Mouse (Mus musculus): ENCODE results near the gene Rb1. TPM values are rescaled to one million over a fixed set of nuclear protein-coding genes. Genes with fewer than 3 reads are reported as not detected.

The Rb1 gene
- polyA plus RNA-seq, 1 experiment from 2014 or later, result 18.0 TPM

DNA sequence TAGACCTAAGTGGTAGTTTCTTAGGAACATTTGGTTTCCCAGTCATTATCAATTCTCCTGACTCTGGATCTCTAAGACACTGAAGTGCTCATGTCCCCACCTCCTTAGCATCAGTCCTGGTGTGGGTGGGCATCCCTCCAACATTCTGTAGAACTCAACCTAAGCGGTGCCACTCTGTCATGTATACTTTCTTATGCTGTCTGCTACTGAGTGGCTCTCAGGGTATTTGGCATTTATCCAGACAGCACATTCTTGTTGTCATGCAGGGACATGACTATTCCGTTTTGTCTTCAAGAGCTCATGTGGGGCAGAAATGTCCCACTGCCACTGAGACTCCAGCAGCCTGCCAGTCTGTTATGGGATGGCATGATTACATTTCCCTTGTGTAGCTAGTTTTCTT, 144.5 kb downstream of the Rb1 start:
- H3K9ac ChIP-seq, result no peak overlapping the region
- H3K9me3 ChIP-seq, result peaks cover 4% of the 10 kb centered on the region; the same call in 1 of the 2 replicates
- H3K27ac ChIP-seq, result no peak overlapping the region
- ATAC-seq (ENCODE audit: insufficient number of reproducible peaks, low FRiP score, low TSS enrichment, low read depth), result no peak
- H3K27me3 ChIP-seq, result no peaks in the 10 kb centered on the region
- no peak overlapping the region for H3K4me3 ChIP-seq
- H3K36me3 ChIP-seq, result peaks cover 68% of the 10 kb centered on the region
- 60% methylated on average over 2 of the region's 2 CpGs for WGBS
- H3K4me2 ChIP-seq, result no peak overlapping the region
- H3K4me1 ChIP-seq, result no peaks in the 10 kb centered on the region

DNA sequence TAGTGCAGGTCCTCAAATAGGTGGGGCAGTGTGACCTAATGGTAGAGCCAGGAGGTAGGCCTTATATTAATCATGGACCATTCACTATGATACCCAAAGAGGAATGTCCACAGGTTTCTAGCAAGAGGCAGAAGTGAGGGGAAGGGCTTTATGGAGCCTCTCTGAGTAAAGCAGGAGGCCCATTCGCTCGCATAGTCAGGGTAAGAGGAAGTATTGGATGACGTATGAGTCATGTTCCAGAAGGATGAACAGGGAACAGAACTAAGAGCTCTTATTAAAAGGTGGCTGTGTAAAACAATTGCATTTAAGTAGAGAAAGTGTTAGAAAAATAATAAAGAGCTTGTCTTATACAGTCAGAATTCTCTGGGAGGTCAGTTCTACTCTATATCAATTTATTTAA, 145.0 kb downstream of the Rb1 start:
- H3K4me2 ChIP-seq, result no peak overlapping the region
- no peak overlapping the region for H3K4me3 ChIP-seq
- no peak overlapping the region for H3K27ac ChIP-seq
- H3K27me3 ChIP-seq, result no peaks in the 10 kb centered on the region
- ATAC-seq (ENCODE audit: insufficient number of reproducible peaks, low FRiP score, low TSS enrichment, low read depth), result no peak
- H3K4me1 ChIP-seq, result no peaks in the 10 kb centered on the region
- H3K36me3 ChIP-seq, result peaks cover 69% of the 10 kb centered on the region
- H3K9ac ChIP-seq, result no peak overlapping the region
- WGBS, result 65% methylated on average over 3 of the region's 3 CpGs
- peaks cover 4% of the 10 kb centered on the region; the same call in 1 of the 2 replicates for H3K9me3 ChIP-seq

DNA sequence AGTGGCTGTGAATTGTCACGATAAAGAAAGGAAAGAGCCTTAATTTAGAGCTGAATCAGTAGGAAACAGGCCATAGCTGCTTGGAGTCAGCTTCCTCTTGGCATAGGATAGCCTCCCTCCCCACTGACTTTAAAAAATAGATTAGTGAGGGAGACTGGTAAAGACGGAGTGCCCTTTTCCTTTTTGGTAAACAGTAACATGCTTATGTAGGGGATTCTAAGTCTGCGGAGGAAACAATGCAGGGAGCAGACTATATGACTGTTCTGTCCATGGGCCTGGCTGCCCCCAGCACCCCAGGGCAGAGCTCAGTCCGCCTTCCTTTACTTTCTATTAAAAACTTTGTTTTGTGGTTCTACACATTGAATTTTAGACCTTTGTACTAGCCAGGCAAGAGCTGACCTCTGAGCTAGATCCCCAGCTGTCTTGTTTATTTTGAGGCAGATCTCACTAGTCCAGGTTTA, 146.4 kb downstream of the Rb1 start:
- Histone ChIP-seq H3K9me3 (no peaks in the 10 kb centered on the region), H3K27ac (no peak overlapping the region), H3K36me3 (peaks cover 66% of the 10 kb centered on the region), H3K4me3 (no peak overlapping the region), H3K4me2 (no peak overlapping the region), H3K27me3 (no peaks in the 10 kb centered on the region), H3K9ac (no peak overlapping the region), H3K4me1 (peaks cover 5% of the 10 kb centered on the region; the same call in 1 of the 2 replicates)
- WGBS, result 81% methylated on average over 4 of the region's 4 CpGs
- no peak for ATAC-seq (ENCODE audit: insufficient number of reproducible peaks, low FRiP score, low TSS enrichment, low read depth)

DNA sequence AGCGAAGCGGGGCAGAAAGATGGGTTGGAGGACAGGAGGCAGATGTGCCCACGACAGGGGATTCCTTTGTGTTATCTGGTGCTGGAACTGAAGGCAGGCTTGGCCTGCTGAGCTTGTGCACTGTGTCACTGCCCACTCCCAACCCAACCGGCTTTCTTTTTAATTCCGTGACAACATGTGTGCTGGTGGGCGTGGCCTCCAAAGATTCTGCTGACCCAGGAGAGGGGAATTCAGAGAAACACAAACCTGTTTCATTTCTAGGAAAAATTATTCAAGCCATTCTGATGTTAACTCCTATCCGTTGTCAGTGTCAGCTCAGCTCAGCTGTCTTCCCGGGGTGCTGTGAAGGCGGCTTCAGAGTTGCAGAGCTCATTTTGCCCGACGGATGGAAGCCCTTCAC, 147.7 kb downstream of the Rb1 start:
- ATAC-seq (ENCODE audit: insufficient number of reproducible peaks, low FRiP score, low TSS enrichment, low read depth), result no peak
- 84% methylated on average over 11 of the region's 11 CpGs for WGBS
- H3K27ac ChIP-seq, result no peak overlapping the region

DNA sequence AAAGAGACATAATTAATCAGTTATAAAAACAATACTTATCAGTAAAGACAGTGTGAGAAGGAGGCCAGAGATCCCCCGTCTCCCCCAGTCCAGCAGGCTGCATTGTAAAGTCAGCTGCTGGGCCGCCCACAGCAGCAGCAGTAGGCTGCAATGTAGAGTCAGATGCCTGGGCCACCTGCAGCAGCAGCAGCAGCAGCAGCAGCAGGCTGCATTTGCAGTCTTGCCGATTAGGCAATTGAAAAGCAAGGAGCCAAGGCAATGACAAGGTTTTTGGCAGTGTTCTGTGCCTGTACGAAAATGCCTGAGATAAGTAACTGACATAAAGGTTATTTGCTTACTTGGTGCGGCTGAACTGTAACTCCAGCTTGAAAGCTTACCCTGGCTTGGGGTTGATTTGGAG, 149.4 kb downstream of the Rb1 start:
- no peaks in the 10 kb centered on the region for H3K9me3 ChIP-seq
- peaks cover 9% of the 10 kb centered on the region; the same call in 1 of the 2 replicates for H3K4me1 ChIP-seq
- H3K27ac ChIP-seq, result no peak overlapping the region
- H3K36me3 ChIP-seq, result peaks cover 74% of the 10 kb centered on the region
- no peak overlapping the region for H3K4me3 ChIP-seq
- H3K4me2 ChIP-seq, result no peak overlapping the region
- 86% methylated on average over 5 of the region's 5 CpGs for WGBS
- no peak for ATAC-seq (ENCODE audit: insufficient number of reproducible peaks, low FRiP score, low TSS enrichment, low read depth)
- H3K9ac ChIP-seq, result no peak overlapping the region
- H3K27me3 ChIP-seq, result no peaks in the 10 kb centered on the region

More for the DNA sequence above, 147.7 kb downstream of the Rb1 start:
- peaks cover 9% of the 10 kb centered on the region; the same call in 1 of the 2 replicates for H3K4me1 ChIP-seq
- no peak overlapping the region for H3K4me3 ChIP-seq
- H3K4me2 ChIP-seq, result no peak overlapping the region
- no peak overlapping the region for H3K9ac ChIP-seq
- H3K36me3 ChIP-seq, result peaks cover 73% of the 10 kb centered on the region
- H3K27me3 ChIP-seq, result no peaks in the 10 kb centered on the region
- H3K9me3 ChIP-seq, result no peaks in the 10 kb centered on the region

DNA sequence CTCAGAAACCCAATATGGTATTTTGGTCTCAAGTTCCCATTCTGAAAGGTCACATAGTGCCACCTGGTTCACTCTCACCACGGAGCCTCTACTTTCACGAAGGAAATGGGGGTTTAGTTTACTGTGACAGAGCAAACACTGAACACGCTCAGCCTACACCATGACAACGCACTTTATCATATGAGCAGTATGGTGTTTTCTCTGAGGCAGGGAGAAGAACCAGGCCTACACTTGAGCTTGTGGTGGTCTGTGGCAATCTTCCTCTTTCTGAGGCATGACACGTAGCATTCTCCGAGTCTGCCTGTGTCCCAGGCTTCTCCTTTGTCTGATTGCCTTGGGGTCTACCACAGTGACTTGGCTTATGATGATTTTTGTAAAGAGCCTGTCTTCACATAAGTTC, 149.8 kb downstream of the Rb1 start:
- no peak for ATAC-seq (ENCODE audit: insufficient number of reproducible peaks, low FRiP score, low TSS enrichment, low read depth)
- H3K36me3 ChIP-seq, result peaks cover 76% of the 10 kb centered on the region
- no peak overlapping the region for H3K4me3 ChIP-seq
- H3K27me3 ChIP-seq, result no peaks in the 10 kb centered on the region
- H3K9me3 ChIP-seq, result no peaks in the 10 kb centered on the region
- WGBS, result 87% methylated on average over 6 of the region's 6 CpGs
- no peak overlapping the region for H3K27ac ChIP-seq
- H3K4me1 ChIP-seq, result peaks cover 9% of the 10 kb centered on the region; the same call in 1 of the 2 replicates
- H3K4me2 ChIP-seq, result no peak overlapping the region
- no peak overlapping the region for H3K9ac ChIP-seq

DNA sequence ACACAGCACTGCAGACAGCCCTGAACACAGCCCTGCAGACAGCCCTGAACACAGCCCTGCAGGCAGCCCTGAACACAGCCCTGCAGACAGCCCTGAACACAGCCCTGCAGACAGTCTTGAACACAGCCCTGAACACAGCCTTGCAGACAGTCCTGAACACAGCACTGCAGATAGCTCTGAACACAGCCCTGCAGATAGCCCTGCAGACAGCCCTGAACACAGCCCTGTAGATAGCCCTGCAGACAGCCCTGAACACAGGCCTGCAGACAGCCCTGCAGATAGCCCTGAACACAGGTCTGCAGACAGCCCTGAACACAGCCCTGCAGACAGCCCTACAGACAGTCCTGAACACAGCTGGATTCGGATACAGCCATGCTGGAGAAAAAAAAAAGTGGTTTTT, 150.6 kb downstream of the Rb1 start:
- no peak for ATAC-seq (ENCODE audit: insufficient number of reproducible peaks, low FRiP score, low TSS enrichment, low read depth)
- Histone ChIP-seq H3K4me1 (peaks cover 9% of the 10 kb centered on the region; the same call in 1 of the 2 replicates), H3K9ac (no peak overlapping the region), H3K9me3 (no peaks in the 10 kb centered on the region), H3K27me3 (no peaks in the 10 kb centered on the region), H3K4me2 (no peak overlapping the region), H3K36me3 (peaks cover 84% of the 10 kb centered on the region), H3K27ac (no peak overlapping the region), H3K4me3 (no peak overlapping the region)
- WGBS, result 80% methylated on average over 1 of the region's 1 CpGs

DNA sequence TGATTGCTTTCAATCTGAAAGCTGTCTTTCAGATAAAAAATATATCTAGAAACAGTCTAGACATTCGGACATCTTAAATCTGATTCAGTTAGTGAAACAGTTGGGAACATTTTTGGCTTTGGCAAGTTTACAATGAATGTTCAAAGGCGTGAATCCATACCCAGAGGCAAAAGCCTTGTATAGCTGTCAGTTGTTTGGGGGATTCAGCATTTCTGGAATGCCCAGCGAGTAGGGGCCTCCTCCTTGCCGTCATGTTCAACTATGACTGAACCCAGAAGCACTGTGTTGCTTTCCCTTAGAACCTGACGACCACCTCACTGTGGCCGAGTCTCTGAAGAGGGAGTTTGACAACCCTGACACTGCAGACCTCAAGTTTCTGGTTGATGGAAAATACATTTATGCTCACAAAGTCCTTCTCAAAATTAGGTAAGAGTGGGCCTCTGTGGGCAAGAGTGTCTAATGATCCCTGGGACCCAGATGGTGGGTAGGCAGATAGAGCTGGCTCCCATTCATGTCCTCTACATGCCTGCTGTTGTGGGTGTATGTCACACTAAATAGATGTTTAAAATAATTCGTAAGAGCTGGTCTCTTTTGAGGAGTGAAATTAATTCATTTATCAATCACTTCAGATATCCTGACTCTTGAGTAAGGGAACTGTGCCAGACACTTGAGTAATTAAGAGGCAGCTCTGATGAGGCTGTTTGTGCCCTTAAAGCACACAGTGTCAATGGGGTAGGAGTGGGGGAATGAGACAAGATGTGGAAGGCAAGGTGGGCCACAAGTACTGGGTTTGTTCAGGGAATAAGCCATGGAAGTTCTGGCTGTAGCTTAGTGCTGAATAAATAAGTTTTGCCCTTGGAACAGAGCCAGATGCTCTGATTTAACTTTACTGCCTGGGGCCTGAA, 151.3 kb downstream of the Rb1 start:
- Histone ChIP-seq H3K9ac (no peak overlapping the region), H3K4me3 (no peak overlapping the region), H3K36me3 (peaks cover 81% of the 10 kb centered on the region), H3K4me2 (no peak overlapping the region), H3K9me3 (no peaks in the 10 kb centered on the region), H3K27me3 (no peaks in the 10 kb centered on the region), H3K27ac (no peak overlapping the region), H3K4me1 (peaks cover 9% of the 10 kb centered on the region; the same call in 1 of the 2 replicates)
- ATAC-seq (ENCODE audit: insufficient number of reproducible peaks, low FRiP score, low TSS enrichment, low read depth), result no peak
- WGBS, result 59% methylated on average over 7 of the region's 7 CpGs

DNA sequence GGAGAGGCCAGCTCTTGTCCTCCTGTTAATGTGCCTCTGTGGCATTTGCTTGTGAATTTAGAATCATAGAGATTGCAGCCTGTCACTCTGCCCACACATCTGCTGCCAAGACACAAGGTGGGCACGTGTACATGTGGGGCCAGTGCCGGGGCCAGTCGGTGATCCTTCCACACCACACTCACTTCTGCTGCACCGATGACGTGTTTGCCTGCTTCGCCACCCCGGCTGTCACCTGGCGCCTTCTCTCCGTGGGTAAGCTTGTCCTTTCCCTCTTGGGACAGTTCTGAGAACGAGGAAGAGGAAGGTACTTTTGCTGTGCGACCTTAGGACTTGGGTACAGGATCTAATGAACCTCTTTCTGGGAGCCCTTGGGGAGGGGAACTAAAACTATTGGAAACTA, 152.0 kb downstream of the Rb1 start:
- no peaks in the 10 kb centered on the region for H3K27me3 ChIP-seq
- no peak for ATAC-seq (ENCODE audit: insufficient number of reproducible peaks, low FRiP score, low TSS enrichment, low read depth)
- peaks cover 76% of the 10 kb centered on the region for H3K36me3 ChIP-seq
- H3K9ac ChIP-seq, result no peak overlapping the region
- no peak overlapping the region for H3K4me3 ChIP-seq
- no peak overlapping the region for H3K4me2 ChIP-seq
- 83% methylated on average over 11 of the region's 11 CpGs for WGBS
- no peak overlapping the region for H3K27ac ChIP-seq
- H3K4me1 ChIP-seq, result peaks cover 9% of the 10 kb centered on the region; the same call in 1 of the 2 replicates
- no peaks in the 10 kb centered on the region for H3K9me3 ChIP-seq

DNA sequence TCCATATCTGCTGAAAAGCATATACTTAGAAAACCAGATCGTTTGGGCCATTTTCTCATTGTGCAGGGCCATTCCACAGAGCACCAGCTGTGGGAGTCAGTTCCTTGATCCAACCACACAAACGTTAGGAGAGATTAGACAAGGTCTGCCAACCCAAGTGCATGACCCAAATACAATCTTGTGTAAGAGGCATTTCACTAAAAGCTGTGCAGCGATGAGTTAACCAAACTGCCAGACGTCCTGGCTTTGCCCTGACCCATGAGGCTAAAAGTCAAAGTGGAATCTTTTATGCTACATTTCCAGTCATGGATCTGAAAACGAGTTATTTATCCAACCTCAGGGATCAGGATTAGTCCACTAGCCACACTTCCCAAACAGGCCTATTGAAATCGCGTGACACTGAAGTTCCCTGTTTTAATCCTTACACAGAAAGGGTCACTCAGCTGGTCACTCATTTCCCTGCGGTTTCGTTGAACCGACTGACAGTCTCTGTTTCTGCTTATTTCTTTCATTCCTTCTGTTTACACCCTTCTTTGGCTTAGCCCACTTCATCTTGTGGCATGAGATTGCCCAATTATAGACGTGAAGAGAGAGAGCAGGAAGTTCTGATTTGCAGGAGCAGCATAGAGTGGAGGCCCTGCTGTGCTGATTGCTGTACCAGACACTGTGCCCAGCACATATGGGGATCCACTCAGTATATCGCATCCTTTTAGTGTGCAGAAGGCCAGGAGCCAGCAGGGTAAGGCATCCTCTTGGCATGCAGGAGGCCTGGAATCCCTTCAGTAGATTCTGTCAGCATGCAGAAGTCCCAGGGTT, 153.2 kb downstream of the Rb1 start:
- peaks cover 75% of the 10 kb centered on the region for H3K36me3 ChIP-seq
- H3K4me1 ChIP-seq, result peaks cover 9% of the 10 kb centered on the region; the same call in 1 of the 2 replicates
- 74% methylated on average over 12 of the region's 12 CpGs for WGBS
- no peaks in the 10 kb centered on the region for H3K27me3 ChIP-seq
- no peak overlapping the region for H3K4me2 ChIP-seq
- ATAC-seq (ENCODE audit: insufficient number of reproducible peaks, low FRiP score, low TSS enrichment, low read depth), result no peak
- H3K27ac ChIP-seq, result no peak overlapping the region
- H3K4me3 ChIP-seq, result no peak overlapping the region
- H3K9ac ChIP-seq, result no peak overlapping the region
- no peaks in the 10 kb centered on the region for H3K9me3 ChIP-seq

DNA sequence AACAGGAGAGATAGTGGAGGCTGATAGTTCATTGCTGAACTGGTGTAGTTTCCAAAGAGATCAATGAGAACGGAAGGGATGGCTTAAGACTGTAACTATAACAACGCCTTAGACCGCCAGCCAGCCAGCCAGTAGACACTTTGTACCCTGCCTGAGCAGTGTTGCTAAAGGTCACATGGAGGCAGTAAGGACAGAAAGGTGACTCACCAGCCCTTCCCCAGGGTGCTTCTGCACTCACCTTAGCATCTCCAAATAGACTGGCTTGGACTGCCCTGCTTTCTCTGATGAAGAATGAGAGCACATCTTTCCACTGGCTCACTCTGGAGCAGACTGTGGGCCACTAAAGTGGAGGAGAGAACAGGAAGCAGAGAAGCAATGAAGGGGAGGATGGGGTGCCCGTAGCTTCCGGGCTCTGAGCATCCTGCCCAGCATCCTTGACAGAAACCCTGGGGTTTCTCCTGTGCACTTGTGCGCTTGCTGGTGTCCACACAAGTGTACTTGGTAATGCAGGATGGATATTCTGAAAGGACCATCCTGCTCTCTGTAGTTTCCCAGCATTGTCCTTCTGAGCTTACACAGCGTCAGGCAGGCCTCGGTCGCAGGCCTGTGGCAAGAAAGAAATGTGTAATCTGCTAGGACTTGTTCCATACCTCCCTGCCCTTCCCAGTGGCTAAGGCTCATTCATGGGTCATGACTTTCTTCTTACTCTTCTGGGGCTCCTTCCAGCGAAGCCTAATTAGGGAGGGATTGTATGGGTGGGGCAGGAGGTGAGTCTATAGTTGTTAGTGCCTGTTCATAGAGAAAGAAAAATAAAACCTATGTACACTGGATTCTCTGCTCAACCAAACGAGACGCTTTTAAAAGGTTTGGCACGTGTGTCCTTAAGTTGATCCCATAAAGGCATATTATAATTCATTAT, 155.4 kb downstream of the Rb1 start:
- Histone ChIP-seq H3K9ac (no peak overlapping the region), H3K9me3 (no peaks in the 10 kb centered on the region), H3K36me3 (peaks cover 71% of the 10 kb centered on the region), H3K27me3 (no peaks in the 10 kb centered on the region), H3K4me2 (no peak overlapping the region), H3K4me1 (peaks cover 9% of the 10 kb centered on the region; the same call in 1 of the 2 replicates), H3K4me3 (no peak overlapping the region), H3K27ac (no peak overlapping the region)
- ATAC-seq (ENCODE audit: insufficient number of reproducible peaks, low FRiP score, low TSS enrichment, low read depth), result no peak
- 83% methylated on average over 13 of the region's 13 CpGs for WGBS
